Mouse (Mus musculus) spleen, adult 2 months (tissue): ENCODE results near the gene Ttll13. TPM values are rescaled to one million over a fixed set of nuclear protein-coding genes. Genes with fewer than 3 reads are reported as not detected.

Source experiments
- DNase-seq, 2 experiments: peaks; one replicate each; pipeline versions ENCODE4 v3.0.0 to v3.0.0-alpha.2; 2012 to 2021; ENCODE audit warnings: low spot score in 2 of 2, low read depth in 1 of 2
- H3K27ac ChIP-seq: fragments of 200-500 bp; 2 replicates; pipeline ENCODE4 v1.5.1; 2012; ENCODE audit warnings: low read length, inconsistent platforms; ENCODE audit not compliant: insufficient read depth
- H3K27me3 ChIP-seq: fragments of 200-500 bp; 2 replicates; pipeline ENCODE4 v1.6.1; 2012; ENCODE audit warnings: mild to moderate bottlenecking, moderate library complexity, low read length, inconsistent platforms; ENCODE audit not compliant: control insufficient read depth, insufficient read depth
- H3K36me3 ChIP-seq: fragments of 200-500 bp; 2 replicates; pipeline ENCODE4 v1.6.1; 2012; ENCODE audit warnings: mild to moderate bottlenecking, low read length, inconsistent platforms; ENCODE audit not compliant: control insufficient read depth, insufficient read depth
- H3K4me1 ChIP-seq: fragments of 200-500 bp; 2 replicates; pipeline ENCODE4 v1.6.1; 2011; ENCODE audit warnings: inconsistent platforms; ENCODE audit not compliant: control insufficient read depth, insufficient read depth, insufficient read length
- H3K4me3 ChIP-seq: fragments of 200-500 bp; 2 replicates; pipeline ENCODE4 v1.5.1; 2011; ENCODE audit warnings: mild to moderate bottlenecking, inconsistent platforms; ENCODE audit not compliant: insufficient read depth, insufficient read length; ENCODE audit errors: extremely low read depth
- CTCF ChIP-seq: fragments of 200-500 bp; IDR thresholded peaks from 2 replicates; pipeline ENCODE4 v1.5.1; 2011; ENCODE audit warnings: mild to moderate bottlenecking, inconsistent platforms; ENCODE audit not compliant: insufficient read depth, insufficient read length, insufficient replicate concordance; ENCODE audit errors: extremely low read depth
- POLR2A ChIP-seq: fragments of 200-500 bp; IDR thresholded peaks from 2 replicates; pipeline ENCODE4 v1.6.1; 2011; ENCODE audit warnings: low read depth, low read length, inconsistent platforms
- WGBS: fragments of 180-500 bp; shearing (Covaris S2); methylation state at CpG from one replicate; pipeline ENCODE4 v1.1.7; 2018; 5-methylcytosine and 5-hydroxymethylcytosine counted together
- polyA plus RNA-seq: library from polyadenylated mRNA; depleted of rRNA; stranded (reverse); fragments of >200 nt; gene quantifications from 2 replicates; pipeline ENCODE4 v1.2.3, GENCODE M21; 2012

Gene Ttll13
- polyA plus RNA-seq, 1 experiment: 0.25 TPM

DNA sequence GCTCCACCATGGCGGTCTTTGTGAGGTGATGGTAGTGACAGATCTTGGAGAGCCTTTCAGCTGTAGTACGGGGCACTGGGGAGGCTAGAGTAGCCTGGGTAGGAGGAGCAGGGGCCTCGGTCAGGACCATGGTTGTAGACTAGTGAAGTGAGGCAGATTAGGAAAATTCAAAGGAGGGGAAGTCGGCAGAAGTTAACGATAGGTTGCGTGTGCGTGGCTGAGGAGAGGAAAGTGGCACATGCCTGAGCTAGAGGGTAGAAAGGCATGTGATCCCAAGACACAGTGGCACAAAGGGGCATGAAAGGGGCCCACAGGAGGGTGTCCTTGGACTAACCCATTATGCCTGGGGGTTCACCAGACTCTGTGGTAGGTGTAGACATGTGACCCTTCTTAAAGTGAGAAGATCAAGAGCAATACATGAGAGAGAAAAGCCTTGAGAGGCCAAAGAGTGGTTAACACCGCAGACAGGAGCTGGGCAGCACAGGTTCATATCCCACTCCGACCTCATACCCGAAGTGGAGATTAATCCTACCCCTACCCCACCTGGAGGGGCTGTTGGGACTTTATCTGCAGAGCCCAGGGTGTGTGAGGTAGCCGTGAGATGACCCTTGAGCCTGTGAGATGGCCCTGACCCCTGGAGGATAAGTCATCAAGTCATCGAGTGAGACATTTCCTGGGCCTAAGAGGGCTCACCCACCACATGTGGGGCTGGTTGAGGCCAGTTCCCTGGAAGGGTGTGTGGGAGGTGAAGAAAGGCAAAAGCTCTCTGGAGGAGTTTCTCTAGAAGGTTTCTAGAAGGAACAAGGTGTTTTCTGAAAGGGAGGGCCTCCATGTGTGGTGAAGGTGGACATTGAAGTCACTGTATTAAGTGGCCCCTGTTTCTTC is 40.2 kb upstream of the Ttll13 start:
- Histone ChIP-seq H3K27ac (peak overlapping the region; percentile 16), H3K4me3 (no peak overlapping the region), H3K4me1 (peaks cover 85% of the 10 kb centered on the region), H3K36me3 (peaks cover 4% of the 10 kb centered on the region), H3K27me3 (no peaks in the 10 kb centered on the region)
- no peak for TF ChIP-seq POLR2A
- WGBS: 58% methylated on average over 12 of the region's 12 CpGs
- DNase-seq: no peak

DNA sequence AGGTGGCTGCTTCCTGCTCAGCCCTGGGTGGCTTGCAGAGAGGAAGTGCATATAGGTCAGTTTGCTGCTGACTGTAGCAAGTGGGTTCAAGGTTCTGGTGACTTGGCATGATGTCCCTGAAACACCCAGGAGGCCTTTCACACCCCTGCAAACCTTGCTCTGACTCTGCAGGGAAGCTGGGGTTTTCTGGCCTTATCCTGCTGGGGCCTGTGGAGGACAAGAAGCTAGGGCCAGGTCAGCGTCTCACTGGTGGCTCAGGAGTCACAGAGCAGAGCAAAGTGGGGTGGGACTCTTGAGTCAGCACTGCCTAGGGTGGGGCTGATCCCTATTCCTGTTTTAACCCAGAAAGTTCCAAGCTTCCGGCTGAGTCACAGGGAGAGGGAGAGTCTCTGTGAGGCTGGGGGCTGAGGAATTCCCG is 38.9 kb upstream of the Ttll13 start:
- DNase-seq: peak in 1 of 2 experiments; percentile 48
- no peak overlapping the region for H3K4me3 ChIP-seq
- 60% methylated on average over 3 of the region's 3 CpGs for WGBS
- no peaks in the 10 kb centered on the region for H3K27me3 ChIP-seq
- H3K36me3 ChIP-seq: peaks cover 2% of the 10 kb centered on the region; the same call in 1 of the 2 replicates
- peaks cover 84% of the 10 kb centered on the region for H3K4me1 ChIP-seq
- no peak for TF ChIP-seq CTCF
- no peak for TF ChIP-seq POLR2A
- peak overlapping the region; percentile 88 for H3K27ac ChIP-seq

DNA sequence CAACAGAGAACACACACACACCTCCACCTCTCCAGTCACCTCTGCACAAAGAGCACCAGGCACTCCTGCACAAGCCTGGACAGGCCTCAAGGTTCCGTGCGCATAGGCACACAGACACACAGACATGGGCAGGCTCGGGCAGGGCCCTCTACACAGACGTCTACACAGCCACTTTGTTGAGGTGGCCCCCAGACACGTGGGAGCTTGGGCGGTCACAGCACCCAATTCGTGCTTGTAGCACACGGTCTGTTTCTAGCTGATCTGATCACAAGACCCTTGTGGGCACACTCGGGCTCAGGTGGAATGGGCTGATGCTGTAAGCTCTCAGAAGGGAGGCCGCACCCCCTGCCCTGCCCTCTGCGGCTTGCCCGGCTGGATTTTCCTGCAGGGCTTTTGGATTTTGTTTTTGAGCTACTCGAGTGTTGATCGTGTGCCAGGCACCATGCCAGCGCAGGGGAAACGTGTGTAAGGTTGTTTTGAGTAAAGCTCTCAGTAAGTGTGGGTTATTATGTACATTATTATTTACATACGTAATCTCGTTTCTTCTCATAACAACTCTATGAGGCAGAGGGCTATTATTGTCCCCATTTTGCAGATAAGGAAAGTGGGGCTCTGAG is 38.0 kb upstream of the Ttll13 start:
- no peak for DNase-seq
- 55% methylated on average over 18 of the region's 18 CpGs for WGBS
- H3K4me3 ChIP-seq: no peak overlapping the region
- H3K27me3 ChIP-seq: no peaks in the 10 kb centered on the region
- TF ChIP-seq POLR2A (no peak), CTCF (no peak)
- H3K36me3 ChIP-seq: peaks cover under 1% of the 10 kb centered on the region; the same call in 1 of the 2 replicates
- peak overlapping the region; percentile 88 for H3K27ac ChIP-seq
- H3K4me1 ChIP-seq: peaks cover 80% of the 10 kb centered on the region

DNA sequence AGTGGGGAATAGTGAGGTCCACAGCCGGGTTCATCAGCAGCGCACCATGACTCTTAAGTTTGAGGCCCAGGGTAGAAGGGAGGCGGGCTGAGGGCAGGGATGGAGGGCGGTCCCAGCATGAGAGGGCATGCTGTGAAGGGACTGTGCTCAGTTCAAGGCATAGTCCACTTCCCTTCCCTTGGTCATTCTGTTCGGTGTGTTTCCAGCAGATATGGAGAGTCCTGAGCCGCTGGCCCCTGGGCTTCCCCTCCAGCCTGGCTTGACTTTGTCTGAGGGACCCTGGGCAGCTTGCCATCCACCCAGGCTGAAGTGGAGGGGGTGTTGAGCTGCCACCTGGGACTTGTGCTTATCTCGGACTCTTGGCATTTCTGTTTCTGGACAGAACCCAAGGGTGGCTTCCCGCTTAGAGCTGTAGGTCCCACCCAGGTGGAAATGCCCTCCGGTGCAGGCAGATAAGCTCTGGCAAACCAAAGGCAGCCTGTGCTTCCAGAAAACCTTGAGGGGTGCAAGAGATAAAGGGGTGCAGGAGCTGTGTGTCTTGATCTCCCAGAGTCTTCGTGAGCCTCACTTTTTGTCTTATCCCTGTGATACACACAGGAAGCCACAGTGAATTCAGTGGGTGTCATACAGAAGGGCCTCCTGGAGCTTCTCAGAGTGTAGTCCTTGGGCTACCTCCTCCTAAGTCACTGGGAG is 37.3 kb upstream of the Ttll13 start:
- 19% methylated on average over 10 of the region's 10 CpGs for WGBS
- Histone ChIP-seq H3K4me1 (peaks cover 74% of the 10 kb centered on the region), H3K27me3 (no peaks in the 10 kb centered on the region), H3K27ac (peak overlapping the region; percentile 88), H3K36me3 (peaks cover 4% of the 10 kb centered on the region; the same call in 1 of the 2 replicates), H3K4me3 (peak overlapping the region; percentile 21)
- DNase-seq: no peak
- TF ChIP-seq CTCF (no peak), POLR2A (no peak)

DNA sequence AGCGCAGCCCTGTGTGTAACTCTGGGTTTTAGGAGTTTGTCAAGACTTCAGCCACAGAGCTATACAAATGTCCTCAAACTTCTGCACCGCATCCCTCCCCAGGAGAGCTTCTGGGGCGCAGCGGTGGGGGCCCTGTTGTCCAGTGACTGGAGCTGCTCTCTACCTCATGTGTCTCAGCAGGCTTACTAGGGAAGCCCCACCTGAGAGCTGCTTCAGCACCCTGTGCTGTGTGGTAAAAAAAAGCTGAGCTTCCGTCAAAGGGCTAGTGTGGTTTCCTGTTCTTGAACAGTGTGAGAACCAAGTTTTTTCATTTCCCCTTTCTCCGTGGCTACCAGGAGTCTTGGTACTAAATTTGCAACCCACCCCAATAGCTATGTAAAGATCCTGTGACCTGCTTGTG is 36.5 kb upstream of the Ttll13 start:
- DNase-seq: peak; percentile 75 to 92
- 2% methylated on average over 6 of the region's 6 CpGs for WGBS
- peak overlapping the region; percentile 88 for H3K27ac ChIP-seq
- peak overlapping the region; percentile 21; the same call in 1 of the 2 replicates for H3K4me3 ChIP-seq
- peaks cover 7% of the 10 kb centered on the region; the same call in 1 of the 2 replicates for H3K36me3 ChIP-seq
- no peaks in the 10 kb centered on the region for H3K27me3 ChIP-seq
- peaks cover 74% of the 10 kb centered on the region for H3K4me1 ChIP-seq
- TF ChIP-seq CTCF (no peak), POLR2A (peak; percentile 26; the same call in 1 of the 2 replicates)

DNA sequence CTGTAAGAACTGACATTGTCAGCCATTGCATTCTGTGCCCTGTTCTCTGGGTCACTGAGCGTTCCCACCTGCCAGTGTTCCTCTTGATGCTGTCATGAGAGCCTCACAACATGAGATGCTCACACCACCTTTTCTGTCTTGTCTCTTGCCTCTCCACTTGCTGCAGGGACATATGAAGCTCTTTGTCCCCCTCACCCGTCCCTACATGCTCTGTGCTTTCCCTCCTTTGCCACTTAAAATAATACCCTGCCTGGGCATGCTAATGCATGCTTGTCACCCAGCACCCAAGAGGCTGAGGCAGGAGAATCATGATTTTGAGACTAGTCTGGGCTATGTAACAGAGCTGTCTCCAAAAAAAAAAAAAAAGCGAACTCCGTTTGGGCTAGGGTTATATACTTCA is 35.2 kb upstream of the Ttll13 start:
- DNase-seq: no peak
- Histone ChIP-seq H3K27ac (peak overlapping the region; percentile 88), H3K36me3 (peaks cover 13% of the 10 kb centered on the region), H3K4me1 (peaks cover 70% of the 10 kb centered on the region), H3K27me3 (no peaks in the 10 kb centered on the region), H3K4me3 (no peak overlapping the region)
- TF ChIP-seq POLR2A (no peak), CTCF (no peak)
- 68% methylated on average over 4 of the region's 4 CpGs for WGBS
